In the genomic region with DNA sequence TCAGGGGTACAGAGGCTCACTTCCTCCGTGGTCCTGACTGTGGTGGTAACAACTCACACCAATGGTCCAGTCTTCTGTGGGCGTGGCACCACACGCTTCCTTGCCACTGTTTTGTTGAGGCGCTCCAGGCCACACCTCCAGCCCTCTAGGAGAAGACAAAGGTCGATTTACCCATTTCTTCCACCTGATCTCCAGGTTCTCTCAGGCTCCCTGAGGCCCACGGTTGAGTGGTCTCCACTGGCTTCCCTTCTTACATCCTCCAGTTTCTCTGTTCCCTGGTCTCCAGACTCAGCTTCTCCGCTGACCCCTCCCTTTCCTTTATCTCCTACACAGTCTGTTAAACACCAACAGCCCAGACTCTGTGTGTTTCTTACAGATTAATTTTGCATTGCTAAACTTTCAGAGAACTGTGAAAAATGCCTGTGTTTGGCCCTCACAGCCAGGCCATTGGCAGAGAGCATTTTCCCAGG, we compare ENCODE assay signal across 12 mouse cellular contexts. TPM values are rescaled to one million over a fixed set of nuclear protein-coding genes. Genes with fewer than 3 reads are reported as not detected.
DNase-seq lines count a peak whose midpoint lies in the region; ATAC-seq and TF ChIP-seq lines count a peak whose summit lies in the region.
"Had no signal": no experiment of that assay in that cellular context is flagged by ENCODE, and none has a peak within 500 bp of the region (broad histone marks: within the 10 kb centered on the region; RNA-seq: fewer than 3 reads in every experiment).

No protein-coding gene starts in this region.

- H3K4me1 ChIP-seq in hindbrain, embryonic 10.5 days (replicated peaks) = peaks cover 10% of the 10 kb centered on the region
- H3K4me1 ChIP-seq in hindbrain, postnatal 0 days (ENCODE audit: insufficient read depth, low read length) = no peaks in the 10 kb centered on the region
- peaks cover 46% of the 10 kb centered on the region for H3K4me1 ChIP-seq in liver, embryonic 11.5 days (replicated peaks; ENCODE audit: control insufficient read depth, insufficient read depth, low read length)
- no peaks in the 10 kb centered on the region for H3K4me1 ChIP-seq in stomach, embryonic 15.5 days
- no peaks in the 10 kb centered on the region for H3K4me1 ChIP-seq in forebrain, embryonic 11.5 days (replicated peaks; ENCODE audit: control insufficient read depth, insufficient read depth, low read length)

- TF ChIP-seq CTCF in hindbrain, postnatal 0 days (IDR thresholded peaks at IDR 0.05; ENCODE audit: low read depth) = no peak

- H3K27me3 ChIP-seq in hindbrain, embryonic 10.5 days (ENCODE audit: insufficient read depth, poor library complexity, severe bottlenecking) = no peaks in the 10 kb centered on the region; the same call in 1 of the 2 replicates
- no peaks in the 10 kb centered on the region for H3K27me3 ChIP-seq in hindbrain, postnatal 0 days (ENCODE audit: insufficient read depth, low read length)
- no peaks in the 10 kb centered on the region for H3K27me3 ChIP-seq in liver, embryonic 11.5 days (replicated peaks; ENCODE audit: control insufficient read depth, insufficient read depth, low read length)
- H3K27me3 ChIP-seq in stomach, embryonic 15.5 days (replicated peaks) = no peaks in the 10 kb centered on the region
- no peaks in the 10 kb centered on the region for H3K27me3 ChIP-seq in forebrain, embryonic 11.5 days (ENCODE audit: control insufficient read depth, insufficient read depth, low read length)
- H3K27me3 ChIP-seq: Patski had no signal

- H3K9ac ChIP-seq in hindbrain, postnatal 0 days (replicated peaks; ENCODE audit: low read length) = no peak overlapping the region
- peak overlapping the region; percentile 59 for H3K9ac ChIP-seq in liver, embryonic 11.5 days (ENCODE audit: low read depth, low read length)
- no peak overlapping the region for H3K9ac ChIP-seq in stomach, embryonic 15.5 days
- no peak overlapping the region for H3K9ac ChIP-seq in forebrain, embryonic 11.5 days (ENCODE audit: low read length)

- WGBS in hindbrain, embryonic 10.5 days = 67% methylated on average over 7 of the region's 7 CpGs
- 68% methylated on average over 7 of the region's 7 CpGs for WGBS in hindbrain, postnatal 0 days
- 46% methylated on average over 7 of the region's 7 CpGs for WGBS in liver, embryonic 11.5 days
- WGBS in stomach, embryonic 15.5 days = 69% methylated on average over 7 of the region's 7 CpGs
- 72% methylated on average over 7 of the region's 7 CpGs for WGBS in forebrain, embryonic 11.5 days

- no peak overlapping the region for H3K4me3 ChIP-seq in hindbrain, embryonic 10.5 days
- H3K4me3 ChIP-seq in hindbrain, postnatal 0 days (ENCODE audit: low read length) = no peak overlapping the region
- no peak overlapping the region for H3K4me3 ChIP-seq in liver, embryonic 11.5 days (ENCODE audit: low read depth, low read length)
- H3K4me3 ChIP-seq in stomach, embryonic 15.5 days (replicated peaks) = no peak overlapping the region
- no peak overlapping the region for H3K4me3 ChIP-seq in forebrain, embryonic 11.5 days (ENCODE audit: low read depth, low read length)

- DNase-seq in hindbrain, embryonic 10.5 days (ENCODE audit: low spot score) = no peak
- DNase-seq in hindbrain, postnatal 0 days (ENCODE audit: low spot score) = no peak
- no peak for DNase-seq in liver, embryonic 11.5 days (ENCODE audit: low spot score)
- no peak for DNase-seq in embryo, embryonic 9.5 days (ENCODE audit: extremely low spot score)
- no peak for DNase-seq in forebrain, embryonic 11.5 days (ENCODE audit: low spot score)
- no peak for DNase-seq in adrenal gland, postnatal 4 days (ENCODE audit: low spot score in 2 of 2)
- DNase-seq: cerebellum, postnatal 25 days; right cerebral cortex, postnatal 25 days had no signal

- no peaks in the 10 kb centered on the region for H3K36me3 ChIP-seq in hindbrain, embryonic 10.5 days
- no peaks in the 10 kb centered on the region for H3K36me3 ChIP-seq in hindbrain, postnatal 0 days (ENCODE audit: insufficient read depth, low read length)
- H3K36me3 ChIP-seq in liver, embryonic 11.5 days (ENCODE audit: control insufficient read depth, insufficient read depth, low read length) = no peaks in the 10 kb centered on the region
- H3K36me3 ChIP-seq in stomach, embryonic 15.5 days = no peaks in the 10 kb centered on the region
- H3K36me3 ChIP-seq in forebrain, embryonic 11.5 days (ENCODE audit: control insufficient read depth, insufficient read depth, low read length) = no peaks in the 10 kb centered on the region

- no peaks in the 10 kb centered on the region for H3K9me3 ChIP-seq in hindbrain, embryonic 10.5 days
- no peaks in the 10 kb centered on the region for H3K9me3 ChIP-seq in hindbrain, postnatal 0 days (ENCODE audit: low read length)
- no peaks in the 10 kb centered on the region for H3K9me3 ChIP-seq in liver, embryonic 11.5 days (ENCODE audit: control insufficient read depth, low read length)
- H3K9me3 ChIP-seq in stomach, embryonic 15.5 days = no peaks in the 10 kb centered on the region
- H3K9me3 ChIP-seq in forebrain, embryonic 11.5 days (ENCODE audit: control insufficient read depth, low read length) = no peaks in the 10 kb centered on the region

- no peak for ATAC-seq in hindbrain, postnatal 0 days
- ATAC-seq in common myeloid progenitor, adult 5-6 weeks (replicated peaks; ENCODE audit: low read depth, poor library complexity, severe bottlenecking) = peak; percentile 78
- ATAC-seq in liver, embryonic 11.5 days (replicated peaks; ENCODE audit: low FRiP score) = peak; percentile 93
- ATAC-seq in stomach, embryonic 15.5 days (ENCODE audit: insufficient read depth, low FRiP score, low read depth) = peak; percentile 85
- no peak for ATAC-seq in forebrain, embryonic 11.5 days (replicated peaks; ENCODE audit: low FRiP score)
- ATAC-seq: midbrain, embryonic 16.5 days; Patski had no signal

- H3K27ac ChIP-seq in hindbrain, embryonic 10.5 days = peak overlapping the region; percentile 29; the same call in 1 of the 2 replicates
- no peak overlapping the region for H3K27ac ChIP-seq in hindbrain, postnatal 0 days
- H3K27ac ChIP-seq in liver, embryonic 11.5 days (ENCODE audit: low read depth, low read length) = peak overlapping the region; percentile 97
- no peak overlapping the region for H3K27ac ChIP-seq in stomach, embryonic 15.5 days
- no peak overlapping the region for H3K27ac ChIP-seq in forebrain, embryonic 11.5 days (ENCODE audit: low read depth, low read length)

- no peak overlapping the region for H3K4me2 ChIP-seq in hindbrain, postnatal 0 days (ENCODE audit: low read depth, low read length)
- H3K4me2 ChIP-seq in liver, embryonic 11.5 days = peak overlapping the region; percentile 45
- no peak overlapping the region for H3K4me2 ChIP-seq in stomach, embryonic 15.5 days
- H3K4me2 ChIP-seq in forebrain, embryonic 11.5 days (ENCODE audit: low read depth, low read length, severe bottlenecking) = no peak overlapping the region

RNA-seq across cellular contexts. Expression of a gene that starts 18.3 kb away (rescaled TPM):
- 3.9 and 7.1 TPM in 2 replicates for polyA plus RNA-seq in hindbrain, embryonic 10.5 days (2016; fragmentation: Nextera tagmentation; extraction: Ambion mirVana)
- total RNA-seq in hindbrain, postnatal 0 days (2014; rRNA removed) = 29.5 and 30.0 TPM in 2 replicates
- 11.2 and 17.2 TPM in 2 replicates for polyA plus RNA-seq in hindbrain, postnatal 0 days (2015; fragmentation: Nextera tagmentation; extraction: Ambion mirVana)
- total RNA-seq in common myeloid progenitor, adult 5-6 weeks (2017) = 15.3 and 16.7 TPM in 2 replicates
- polyA plus RNA-seq in liver, embryonic 11.5 days (2014; fragmentation: Nextera tagmentation; extraction: Ambion mirVana) = 25.3 and 32.4 TPM in 2 replicates
- polyA plus RNA-seq in stomach, embryonic 15.5 days (2015; fragmentation: Nextera tagmentation; extraction: Ambion mirVana) = 5.7 and 6.6 TPM in 2 replicates
- 9.0 and 11.7 TPM in 2 replicates for polyA plus RNA-seq in forebrain, embryonic 11.5 days (2014; fragmentation: Nextera tagmentation; extraction: Ambion mirVana)
- 10 to 100 TPM; 19.8 to 20.4 TPM for total RNA-seq in adrenal gland, postnatal 4 days (2021)

Comparison
In these comparisons a context has a peak if more than half of its experiments do, and no peak if none do; other contexts are left out.
1. H3K27ac ChIP-seq: peak in hindbrain, embryonic 10.5 days (single experiment) and liver, embryonic 11.5 days (single experiment); none in hindbrain, postnatal 0 days (single experiment), stomach, embryonic 15.5 days (single experiment) and forebrain, embryonic 11.5 days (single experiment).
2. ATAC-seq: peak in common myeloid progenitor, adult 5-6 weeks (single experiment), liver, embryonic 11.5 days (single experiment) and stomach, embryonic 15.5 days (single experiment); none in hindbrain, postnatal 0 days (single experiment) and forebrain, embryonic 11.5 days (single experiment).